Mouse (Mus musculus): ENCODE measurements around the gene Neu1.

DNA sequence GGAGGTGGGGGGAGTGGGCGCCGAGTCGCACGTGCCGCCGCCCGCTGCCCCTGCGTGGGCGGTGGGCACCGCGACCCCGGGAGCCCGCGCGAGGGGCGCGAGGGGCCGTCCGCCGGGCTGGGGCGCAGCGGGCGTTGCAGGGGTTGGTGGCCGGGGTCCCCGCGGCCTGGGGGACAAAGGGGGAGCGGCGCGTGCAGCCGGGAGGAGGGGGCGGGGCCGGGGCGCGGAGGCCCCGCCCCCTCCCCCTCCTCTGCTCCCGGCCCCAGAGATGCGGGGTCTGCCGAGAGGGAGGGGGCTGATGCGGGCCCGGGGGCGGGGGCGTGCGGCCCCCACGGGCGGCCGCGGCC, 32.4 kb upstream of the Neu1 start:
- TF ChIP-seq EP300 (IDR thresholded peaks at IDR 0.05; ENCODE audit: insufficient read depth, low read depth, low read length) (no peak), POLR2A (IDR thresholded peaks at IDR 0.05; ENCODE audit: insufficient read depth, low read depth, low read length) (no peak), CTCF (IDR thresholded peaks at IDR 0.05) (no peak)
